Mouse (Mus musculus): Measurements from ENCODE around the gene Ugt1a1. TPM values are rescaled to one million over a fixed set of nuclear protein-coding genes. Genes with fewer than 3 reads are reported as not detected.
"Not testable (repeated sequence)": the region's sequence is repeated elsewhere in the genome, so short reads cannot be mapped to it uniquely, and the experiment has no call there.

The Ugt1a1 gene
- polyA plus RNA-seq, 1 experiment: 9.0 TPM

DNA sequence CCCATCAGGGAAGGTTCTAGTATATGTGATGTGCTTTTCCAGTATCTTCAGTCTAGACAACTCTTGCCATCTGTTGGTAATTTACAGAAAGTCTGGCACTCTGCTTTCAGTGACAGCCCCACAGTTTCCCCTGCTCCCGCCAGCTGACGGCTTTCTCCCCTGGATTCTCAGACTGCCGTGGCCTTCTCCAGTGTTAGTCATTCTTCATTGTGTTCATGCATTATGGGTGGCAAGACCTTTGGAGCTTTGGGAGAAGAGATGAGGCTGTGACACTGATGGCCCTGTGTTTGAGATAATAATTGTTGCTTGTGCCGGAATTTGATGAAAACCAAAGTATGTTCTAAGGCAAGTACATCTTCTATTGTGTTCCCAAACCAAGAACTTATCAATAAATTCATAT lies 6.8 kb downstream of the Ugt1a1 start:
- no peak for DNase-seq (ENCODE audit: low spot score)

DNA sequence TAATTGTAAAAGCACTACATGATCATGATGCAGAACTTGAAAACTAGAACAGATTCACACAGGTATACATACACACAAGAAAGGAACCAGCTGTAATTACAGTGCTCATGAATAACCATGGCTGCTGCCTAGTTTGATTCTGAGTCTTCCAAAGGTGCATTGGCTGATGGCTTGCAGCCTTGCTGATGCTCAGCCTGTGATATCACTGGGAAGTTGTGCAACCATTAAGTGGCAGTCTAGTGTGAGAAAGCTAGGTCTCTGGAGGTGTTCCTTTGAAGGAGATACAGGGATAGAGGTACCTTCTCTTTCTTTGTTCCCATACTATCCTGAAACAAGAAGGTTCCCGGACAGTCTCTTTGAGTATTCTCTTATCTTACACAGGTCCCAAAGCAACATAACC lies 7.3 kb downstream of the Ugt1a1 start:
- no peak for DNase-seq (ENCODE audit: low spot score)

DNA sequence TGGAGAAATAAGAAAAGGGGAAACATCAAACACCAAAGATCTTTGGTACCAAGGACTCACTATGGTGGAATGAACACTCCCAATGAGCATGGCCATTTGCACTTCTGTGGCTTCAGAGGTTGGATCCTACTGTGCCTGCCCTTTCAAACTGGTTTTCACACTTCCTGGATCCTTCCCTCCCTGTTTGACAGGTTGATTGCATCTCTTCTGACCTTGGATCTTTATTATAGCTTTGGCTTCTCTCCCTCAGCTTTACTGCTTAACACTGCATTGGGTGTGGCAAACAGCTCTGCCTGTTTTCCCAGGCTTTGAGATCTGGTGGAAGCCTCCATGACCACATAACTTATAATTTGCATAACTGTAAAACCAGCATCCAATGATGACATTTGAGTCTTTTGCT lies 8.6 kb downstream of the Ugt1a1 start:
- no peak for DNase-seq (ENCODE audit: low spot score)

- DNase-seq (ENCODE audit: low spot score): no peak
Observed at GRCm38 (mm10) chr1:88222216-88222615, 10.5 kb downstream of the Ugt1a1 start.

GRCm38 (mm10) chr1:88223011-88223515 lies 11.3 kb downstream of the Ugt1a1 start:
- DNase-seq (ENCODE audit: low spot score): not testable (repeated sequence)

GRCm38 (mm10) chr1:88223591-88223990 lies 11.8 kb downstream of the Ugt1a1 start:
- peak; percentile 31 for DNase-seq (ENCODE audit: low spot score)

- peak; percentile 48 for DNase-seq (ENCODE audit: low spot score)
Observed at GRCm38 (mm10) chr1:88224029-88224776, 12.4 kb downstream of the Ugt1a1 start.

- DNase-seq (ENCODE audit: low spot score): not testable (repeated sequence)
Observed at GRCm38 (mm10) chr1:88225301-88225700, 13.5 kb downstream of the Ugt1a1 start.

DNA sequence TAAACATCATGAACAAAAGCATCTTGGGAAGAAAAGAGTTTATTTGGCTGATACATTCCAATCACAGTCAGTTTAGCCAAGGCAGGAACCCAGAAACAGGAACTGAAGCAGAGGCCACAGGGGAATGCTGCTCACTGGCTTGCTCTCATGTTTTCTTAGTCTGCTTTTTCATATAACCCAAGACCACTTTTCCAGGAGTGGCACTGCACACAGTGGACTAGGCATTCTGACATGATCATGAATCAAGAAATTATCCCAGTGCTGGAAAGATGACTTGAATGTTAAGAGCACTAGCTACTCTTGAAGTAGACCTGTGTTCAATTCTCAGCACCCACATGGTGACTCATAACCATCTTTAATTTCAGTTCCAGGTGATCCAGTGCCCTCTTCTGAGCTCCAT lies 14.0 kb downstream of the Ugt1a1 start:
- no peak for DNase-seq (ENCODE audit: low spot score)

- DNase-seq (ENCODE audit: low spot score): no peak
Observed at GRCm38 (mm10) chr1:88226670-88227379, 15.1 kb downstream of the Ugt1a1 start, which contains the start of gene Mroh2a. Gene Mroh2a, plus strand, starts transcription at chr1:88226986.

DNA sequence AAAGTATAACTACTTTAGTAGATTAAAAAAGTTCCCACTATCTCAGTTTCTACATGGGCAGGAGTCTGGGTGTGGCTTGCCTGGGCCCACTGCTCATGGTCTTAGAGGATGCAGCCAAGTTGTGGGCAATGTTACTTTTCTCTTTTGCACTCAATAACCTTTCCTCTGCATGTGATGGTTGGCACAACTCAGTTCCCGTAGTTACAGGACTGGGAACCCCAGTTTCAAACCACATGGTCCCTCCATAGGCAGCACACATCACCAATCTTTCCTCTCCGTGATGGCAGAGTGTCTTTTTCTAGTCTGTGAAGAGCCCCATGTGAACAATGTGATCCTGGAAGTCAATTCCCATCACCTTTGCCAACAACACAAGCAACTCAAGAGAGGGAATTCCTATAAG lies 15.7 kb downstream of the Ugt1a1 start:
- DNase-seq (ENCODE audit: low spot score): no peak

DNA sequence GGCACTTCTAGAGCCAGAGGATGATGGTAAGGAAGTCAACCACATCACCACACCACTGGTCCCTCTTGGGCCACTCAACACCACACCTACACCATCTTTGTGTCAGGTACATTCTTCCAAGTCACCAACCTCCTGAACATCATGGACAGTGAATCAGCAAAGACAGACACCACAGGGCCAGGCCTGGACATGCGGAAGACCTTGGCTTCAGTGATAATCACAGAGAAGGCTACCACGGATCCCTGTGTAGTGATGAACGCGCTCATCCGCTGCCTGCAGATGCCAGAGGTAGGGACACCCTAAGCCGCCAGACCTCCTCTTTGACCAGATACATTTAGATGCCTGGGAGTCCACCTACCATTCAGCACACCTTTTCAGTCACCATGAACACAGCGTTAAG lies 16.4 kb downstream of the Ugt1a1 start:
- DNase-seq (ENCODE audit: low spot score): peak; percentile 41

DNA sequence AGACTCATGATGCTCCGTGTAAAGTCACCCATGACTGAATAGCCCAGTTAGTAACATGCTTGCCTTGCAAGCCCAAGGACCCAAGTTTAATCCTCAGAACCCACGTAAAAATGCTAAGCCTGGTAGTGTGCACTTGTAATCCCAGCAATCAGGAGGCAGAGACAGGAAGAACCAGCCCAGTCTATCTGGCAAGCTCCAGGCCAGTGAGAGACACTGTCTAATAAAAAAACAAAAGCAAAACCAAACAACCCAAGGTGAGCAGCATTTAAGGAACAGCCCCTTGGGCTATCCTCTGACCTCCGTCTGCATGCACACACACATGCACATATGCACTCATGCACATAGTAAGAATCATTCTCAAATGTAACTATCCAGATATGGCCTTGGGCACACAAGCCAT lies 17.8 kb downstream of the Ugt1a1 start:
- DNase-seq (ENCODE audit: low spot score): no peak

DNA sequence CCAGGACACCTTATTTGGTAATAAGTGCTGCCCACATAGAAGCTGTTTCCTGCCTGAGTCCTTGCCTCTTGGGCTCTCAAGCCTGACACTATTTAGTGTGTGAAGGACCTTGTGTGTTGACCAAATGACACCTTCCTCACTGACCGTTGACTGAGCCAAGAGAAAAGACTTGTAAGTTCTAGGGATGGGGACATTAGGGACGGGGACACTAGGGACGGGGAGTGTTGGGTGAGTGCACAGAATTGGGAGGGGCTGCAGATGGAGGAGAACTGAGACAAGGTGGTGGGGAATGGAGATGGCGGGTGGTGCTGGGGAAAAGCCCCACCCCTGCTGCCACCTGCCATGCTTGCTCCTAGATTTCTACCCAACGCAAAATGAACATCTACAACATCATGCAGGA lies 18.2 kb downstream of the Ugt1a1 start:
- DNase-seq (ENCODE audit: low spot score): peak; percentile 32

GRCm38 (mm10) chr1:88230421-88230820 lies 18.7 kb downstream of the Ugt1a1 start:
- DNase-seq (ENCODE audit: low spot score): peak; percentile 32

GRCm38 (mm10) chr1:88230981-88231802 lies 19.4 kb downstream of the Ugt1a1 start:
- no peak for DNase-seq (ENCODE audit: low spot score)

GRCm38 (mm10) chr1:88231803-88232499 lies 20.2 kb downstream of the Ugt1a1 start:
- no peak for DNase-seq (ENCODE audit: low spot score)

GRCm38 (mm10) chr1:88232664-88233380 lies 21.1 kb downstream of the Ugt1a1 start:
- peak; percentile 32 for DNase-seq (ENCODE audit: low spot score)

DNA sequence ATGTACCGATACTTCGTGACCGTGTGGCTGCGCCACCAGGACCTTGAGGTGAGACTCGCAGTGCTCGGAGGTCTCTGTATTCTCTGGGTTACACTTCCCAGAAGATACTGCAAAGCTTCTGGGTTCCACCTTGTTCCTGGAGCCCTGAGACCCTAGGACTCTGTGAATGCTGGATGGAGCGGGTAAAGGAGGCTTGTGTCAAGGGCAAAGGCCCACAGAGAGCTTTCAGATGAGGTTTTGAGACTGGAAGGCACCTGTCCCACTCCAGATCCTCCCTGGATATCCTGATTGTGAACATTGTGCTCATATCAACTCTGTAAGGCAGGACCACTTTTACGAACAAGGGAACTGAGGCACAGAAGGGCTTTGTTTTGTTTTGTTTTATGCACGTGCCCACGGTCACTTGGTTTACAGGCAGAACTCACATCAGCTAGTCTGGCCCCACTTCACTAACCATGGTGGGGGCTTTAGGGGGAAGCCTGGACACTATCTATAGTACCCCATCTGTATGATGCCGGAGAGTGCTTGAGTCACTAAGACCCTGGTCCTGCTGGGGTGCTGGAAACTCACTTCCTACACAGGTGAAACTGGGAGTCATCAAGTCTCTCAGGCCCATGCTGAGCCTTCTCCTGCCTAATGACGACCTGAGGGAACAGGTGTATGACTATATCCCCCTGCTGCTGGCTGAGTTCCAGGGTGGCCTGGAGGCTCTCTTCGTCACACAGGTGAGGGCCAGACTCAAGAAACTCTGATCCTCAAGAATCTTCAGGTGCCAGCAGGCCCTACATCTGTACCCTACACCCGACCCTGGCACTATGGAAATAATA lies 21.9 kb downstream of the Ugt1a1 start:
- peak; percentile 48 for DNase-seq (ENCODE audit: low spot score)

- DNase-seq (ENCODE audit: low spot score): no peak
Observed at GRCm38 (mm10) chr1:88234248-88234610, 22.5 kb downstream of the Ugt1a1 start.
